Mouse (Mus musculus): ENCODE measurements at regions not wholly inside any gene's neighbourhood (a gene's known extent, or its start where the extent isn't known, plus 50 kb on each side); places are given as distances from the start of the nearest gene placed in this dataset.

DNA sequence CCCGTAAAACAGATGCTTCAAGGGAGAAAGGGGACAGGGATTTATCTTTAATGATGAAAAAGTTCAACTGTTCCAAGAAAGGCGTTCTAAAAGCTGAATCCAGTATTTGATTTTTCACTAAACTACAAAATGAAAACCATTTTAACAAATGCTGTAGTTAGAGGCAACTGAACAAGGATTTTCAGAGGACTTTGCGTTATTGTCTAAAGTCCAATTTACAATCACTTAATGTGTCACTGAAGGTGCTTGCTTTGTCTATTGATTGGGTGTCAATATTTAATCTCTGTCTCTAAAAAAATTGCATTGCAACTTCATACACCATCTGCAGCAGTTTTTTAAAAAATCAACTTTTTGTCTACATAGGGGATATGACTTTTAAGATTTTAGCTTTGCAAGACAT, 773.4 kb upstream of the Adarb2 start:
- Histone ChIP-seq H3K36me3 (no peaks in the 10 kb centered on the region), H3K27ac (no peak overlapping the region), H3K9ac (no peak overlapping the region), H3K4me3 (replicated peaks) (no peak overlapping the region), H3K27me3 (no peaks in the 10 kb centered on the region), H3K4me1 (no peaks in the 10 kb centered on the region), H3K9me3 (replicated peaks) (no peaks in the 10 kb centered on the region), H3K4me2 (no peak overlapping the region)
- WGBS = 83% methylated on average over 3 of the region's 3 CpGs
- no peak for ATAC-seq (replicated peaks; ENCODE audit: low FRiP score)

DNA sequence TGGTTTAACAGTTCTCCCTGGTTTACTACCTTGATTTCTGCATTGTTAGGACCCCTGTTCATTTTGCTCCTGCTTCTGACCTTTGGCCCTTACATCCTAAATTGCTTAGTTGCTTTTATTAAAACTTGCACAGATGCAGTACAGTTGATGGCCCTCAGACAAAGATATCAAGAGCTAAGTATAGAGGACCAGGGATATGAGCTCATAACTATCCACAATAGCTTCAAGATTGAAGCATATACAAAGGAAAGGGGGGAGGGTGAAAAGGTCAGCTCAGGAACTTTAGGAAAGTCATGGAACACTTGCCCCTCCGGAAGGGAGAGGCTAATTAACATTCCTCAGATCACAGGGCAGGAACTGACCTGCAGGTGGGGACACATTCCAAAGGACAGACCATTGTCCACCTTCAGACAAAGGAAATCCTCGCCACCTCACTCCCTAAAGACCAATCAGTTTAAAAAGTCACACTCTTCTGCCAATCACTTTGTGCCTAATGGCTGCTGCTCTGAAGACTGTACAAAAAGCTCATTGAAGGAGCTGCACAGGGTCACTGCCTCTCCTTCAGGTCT, 751.1 kb upstream of the Adarb2 start:
- 35% methylated on average over 2 of the region's 2 CpGs for WGBS
- H3K4me1 ChIP-seq = no peaks in the 10 kb centered on the region
- H3K9ac ChIP-seq = no peak overlapping the region
- no peak overlapping the region for H3K4me2 ChIP-seq
- H3K36me3 ChIP-seq = no peaks in the 10 kb centered on the region
- ATAC-seq (replicated peaks; ENCODE audit: low FRiP score) = 0 out of 2 replicates have a peak, but pooled peaks have one; percentile 29
- no peaks in the 10 kb centered on the region for H3K27me3 ChIP-seq
- no peaks in the 10 kb centered on the region for H3K9me3 ChIP-seq (replicated peaks)
- no peak overlapping the region for H3K4me3 ChIP-seq (replicated peaks)
- H3K27ac ChIP-seq = no peak overlapping the region

GRCm38 (mm10) chr13:7475661-7476060, 727.0 kb upstream of the Adarb2 start:
- H3K36me3 ChIP-seq = no peaks in the 10 kb centered on the region
- no peak for ATAC-seq (replicated peaks; ENCODE audit: low FRiP score)
- H3K4me1 ChIP-seq = no peaks in the 10 kb centered on the region
- WGBS = 88% methylated on average over 4 of the region's 4 CpGs
- H3K27me3 ChIP-seq = no peaks in the 10 kb centered on the region
- H3K9ac ChIP-seq = no peak overlapping the region
- no peaks in the 10 kb centered on the region for H3K9me3 ChIP-seq (replicated peaks)
- no peak overlapping the region for H3K4me3 ChIP-seq (replicated peaks)
- H3K4me2 ChIP-seq = no peak overlapping the region
- H3K27ac ChIP-seq = no peak overlapping the region

DNA sequence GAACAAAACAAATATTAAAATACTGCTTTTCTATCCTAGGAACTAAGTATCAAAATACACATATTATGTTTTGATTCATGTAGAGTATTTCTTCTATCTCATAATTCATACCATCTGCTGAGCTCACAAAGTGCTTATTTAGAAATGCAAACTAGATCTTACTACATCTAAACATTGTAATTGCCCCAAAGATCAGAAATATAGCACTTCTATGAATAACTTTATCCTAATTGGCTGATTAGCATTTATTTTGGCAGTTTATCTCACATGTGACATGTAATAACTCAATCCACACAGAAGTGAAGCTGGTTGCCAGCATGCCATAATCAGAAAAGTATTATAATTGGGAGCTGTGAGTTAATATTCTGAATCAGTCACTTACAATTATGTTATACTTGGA, 684.6 kb upstream of the Adarb2 start:
- Histone ChIP-seq H3K27ac (no peak overlapping the region), H3K4me3 (replicated peaks) (no peak overlapping the region), H3K27me3 (no peaks in the 10 kb centered on the region), H3K4me1 (no peaks in the 10 kb centered on the region), H3K9me3 (replicated peaks) (no peaks in the 10 kb centered on the region), H3K4me2 (no peak overlapping the region), H3K36me3 (no peaks in the 10 kb centered on the region), H3K9ac (no peak overlapping the region)
- ATAC-seq (replicated peaks; ENCODE audit: low FRiP score) = no peak

- Histone ChIP-seq H3K36me3 (no peaks in the 10 kb centered on the region), H3K27ac (no peak overlapping the region), H3K4me3 (replicated peaks) (no peak overlapping the region), H3K4me1 (no peaks in the 10 kb centered on the region), H3K27me3 (no peaks in the 10 kb centered on the region), H3K9ac (no peak overlapping the region), H3K9me3 (replicated peaks) (no peaks in the 10 kb centered on the region), H3K4me2 (no peak overlapping the region)
- no peak for ATAC-seq (replicated peaks; ENCODE audit: low FRiP score)
- 85% methylated on average over 1 of the region's 1 CpGs for WGBS
Measured at GRCm38 (mm10) chr13:7524436-7524835, 678.2 kb upstream of the Adarb2 start.

GRCm38 (mm10) chr13:7538856-7539255, 663.8 kb upstream of the Adarb2 start:
- ATAC-seq (replicated peaks; ENCODE audit: low FRiP score) = no peak
- H3K27ac ChIP-seq = no peak overlapping the region
- no peaks in the 10 kb centered on the region for H3K36me3 ChIP-seq
- H3K9me3 ChIP-seq (replicated peaks) = no peaks in the 10 kb centered on the region
- no peak overlapping the region for H3K4me2 ChIP-seq
- no peaks in the 10 kb centered on the region for H3K4me1 ChIP-seq
- H3K9ac ChIP-seq = no peak overlapping the region
- H3K4me3 ChIP-seq (replicated peaks) = no peak overlapping the region
- H3K27me3 ChIP-seq = no peaks in the 10 kb centered on the region
- 79% methylated on average over 4 of the region's 4 CpGs for WGBS

- WGBS = 85% methylated on average over 3 of the region's 3 CpGs
Measured at GRCm38 (mm10) chr13:7584022-7584421, 618.6 kb upstream of the Adarb2 start.

More at GRCm38 (mm10) chr13:7584022-7584421, 618.6 kb upstream of the Adarb2 start:
- Histone ChIP-seq H3K9me3 (replicated peaks) (no peaks in the 10 kb centered on the region), H3K4me3 (replicated peaks) (no peak overlapping the region), H3K4me2 (no peak overlapping the region), H3K36me3 (no peaks in the 10 kb centered on the region), H3K27ac (no peak overlapping the region), H3K27me3 (no peaks in the 10 kb centered on the region), H3K9ac (no peak overlapping the region), H3K4me1 (no peaks in the 10 kb centered on the region)
- no peak for ATAC-seq (replicated peaks; ENCODE audit: low FRiP score)

All from kidney, embryonic 15.5 days (tissue).